Comparison of ENCODE assay signal across 11 mouse cellular contexts in the genomic region with DNA sequence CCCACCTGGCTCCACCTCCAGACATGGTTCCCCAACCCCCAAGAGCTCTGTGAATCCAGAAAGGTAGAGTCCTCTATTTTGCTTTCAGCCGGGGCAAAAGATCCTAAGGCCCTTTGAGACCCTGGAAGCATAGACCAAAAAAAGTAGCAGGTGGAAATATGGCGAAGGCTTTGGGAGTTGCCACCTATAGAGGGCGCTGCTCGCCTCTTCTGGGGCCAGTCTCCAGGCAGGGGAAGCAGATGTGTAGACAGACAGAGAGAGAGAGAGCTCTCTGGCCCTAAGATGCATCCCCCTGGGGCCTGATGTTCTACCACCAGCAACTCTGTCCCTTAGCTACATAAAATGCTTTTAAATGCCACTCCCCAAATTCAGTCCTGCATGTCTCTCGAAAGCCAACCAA. TPM values are rescaled to one million over a fixed set of nuclear protein-coding genes. Genes with fewer than 3 reads are reported as not detected.
DNase-seq lines count a peak whose midpoint lies in the region; ATAC-seq and TF ChIP-seq lines count a peak whose summit lies in the region.
"Had no signal": no experiment of that assay in that cellular context is flagged by ENCODE, and none has a peak within 500 bp of the region (broad histone marks: within the 10 kb centered on the region; RNA-seq: fewer than 3 reads in every experiment).

No protein-coding gene starts in this region.

- H3K4me3 ChIP-seq in forebrain, embryonic 12.5 days (replicated peaks) = no peak overlapping the region
- no peak overlapping the region for H3K4me3 ChIP-seq in forebrain, embryonic 10.5 days
- H3K4me3 ChIP-seq in lung, adult 2 months (replicated peaks; ENCODE audit: extremely low read depth, low read depth, low read length) = no peak overlapping the region
- H3K4me3 ChIP-seq: heart, embryonic 13.5 days had no signal

- no peak for DNase-seq in forebrain, embryonic 10.5 days (ENCODE audit: extremely low spot score, low spot score)
- DNase-seq in lung, adult 2 months = peak; percentile 12
- DNase-seq in lung, postnatal 36 days = no peak
- DNase-seq in ZHBTc4 (ENCODE audit: low read depth, low spot score) = peak; percentile 72
- DNase-seq in left cerebral cortex, adult 11 months (ENCODE audit: low spot score) = peak; percentile 35
- DNase-seq in thymus, postnatal 0 days (ENCODE audit: low spot score) = peak; percentile 21
- no peak for DNase-seq in gastrocnemius, postnatal 36 days

- H3K36me3 ChIP-seq in forebrain, embryonic 12.5 days (replicated peaks) = no peaks in the 10 kb centered on the region
- H3K36me3 ChIP-seq in forebrain, embryonic 10.5 days (replicated peaks) = no peaks in the 10 kb centered on the region
- H3K36me3 ChIP-seq: heart, embryonic 13.5 days had no signal

- H3K4me2 ChIP-seq in forebrain, embryonic 12.5 days = no peak overlapping the region
- H3K4me2 ChIP-seq: heart, embryonic 13.5 days had no signal

- peaks cover 59% of the 10 kb centered on the region for H3K4me1 ChIP-seq in forebrain, embryonic 12.5 days
- peaks cover 77% of the 10 kb centered on the region for H3K4me1 ChIP-seq in forebrain, embryonic 10.5 days
- H3K4me1 ChIP-seq in lung, adult 2 months (ENCODE audit: control insufficient read depth, insufficient read depth, low read length) = 0 out of 2 replicates have a peak, but pooled peaks cover 2% of the 10 kb centered on the region

- peak; percentile 31; the same call in 1 of the 2 replicates for TF ChIP-seq CTCF in lung, adult 2 months (IDR thresholded peaks at IDR 0.05; ENCODE audit: insufficient read depth, low read length)

- no peak for TF ChIP-seq POLR2A in lung, adult 2 months (IDR thresholded peaks at IDR 0.05; ENCODE audit: borderline replicate concordance, extremely low read depth, low read depth, low read length)

- peaks cover 4% of the 10 kb centered on the region for H3K27me3 ChIP-seq in forebrain, embryonic 12.5 days
- H3K27me3 ChIP-seq in forebrain, embryonic 10.5 days (ENCODE audit: poor library complexity, severe bottlenecking) = peaks cover 35% of the 10 kb centered on the region

- peak; percentile 30; the same call in 1 of the 2 replicates for ATAC-seq in forebrain, embryonic 12.5 days (ENCODE audit: low FRiP score)

- intact Hi-C loops in gastrocnemius, postnatal 36 days (cut with DNase I) = loop anchor here (5.0 kb wide), 1 partner anchor 75 kb away; no protein-coding TSS in a partner anchor

- H3K27ac ChIP-seq in forebrain, embryonic 12.5 days = peak overlapping the region; percentile 27; the same call in 1 of the 2 replicates
- H3K27ac ChIP-seq in forebrain, embryonic 10.5 days = no peak overlapping the region
- H3K27ac ChIP-seq: heart, embryonic 13.5 days had no signal

- 32% methylated on average over 5 of the region's 5 CpGs for WGBS in forebrain, embryonic 12.5 days
- 37% methylated on average over 5 of the region's 5 CpGs for WGBS in forebrain, embryonic 10.5 days
- WGBS in lung, adult 2 months = 46% methylated on average over 5 of the region's 5 CpGs

- H3K9me3 ChIP-seq in forebrain, embryonic 12.5 days = no peaks in the 10 kb centered on the region
- no peaks in the 10 kb centered on the region for H3K9me3 ChIP-seq in forebrain, embryonic 10.5 days
- H3K9me3 ChIP-seq: heart, embryonic 13.5 days had no signal

- no peak overlapping the region for H3K9ac ChIP-seq in forebrain, embryonic 12.5 days
- H3K9ac ChIP-seq: heart, embryonic 13.5 days had no signal

RNA-seq across cellular contexts. Expression of a gene that starts 49.8 kb away (rescaled TPM):
- polyA plus RNA-seq in forebrain, embryonic 12.5 days (2016; fragmentation: Nextera tagmentation; extraction: Ambion mirVana) = 71.6 and 89.0 TPM in 2 replicates
- 26.5 and 35.8 TPM in 2 replicates for polyA plus RNA-seq in forebrain, embryonic 10.5 days (2016; fragmentation: Nextera tagmentation; extraction: Ambion mirVana)
- not detected in 2 replicates for polyA plus RNA-seq in lung, adult 2 months (2012; rRNA removed)
- 0.10 TPM in 1 of 2 replicates, not detected in the other for polyA plus RNA-seq in thymus, postnatal 0 days (2015; fragmentation: Nextera tagmentation; extraction: Ambion mirVana)
- total RNA-seq in gastrocnemius, postnatal 36 days (2021) = not detected
- polyA plus RNA-seq: heart, embryonic 13.5 days; lung, embryonic 16.5 days; stomach, embryonic 16.5 days had no signal

Comparison
In these comparisons a context has a peak if more than half of its experiments do, and no peak if none do; other contexts are left out.
1. DNase-seq: peak in lung, adult 2 months (single experiment), ZHBTc4 (single experiment), left cerebral cortex, adult 11 months (single experiment) and thymus, postnatal 0 days (single experiment); none in forebrain, embryonic 10.5 days (single experiment), lung, postnatal 36 days (single experiment) and gastrocnemius, postnatal 36 days (0 of 2).
2. RNA of a gene that starts 49.8 kb away (polyA plus RNA-seq): 71.6 to 89.0 TPM in forebrain, embryonic 12.5 days and 26.5 to 35.8 TPM in forebrain, embryonic 10.5 days; 0.10 TPM in thymus, postnatal 0 days and not detected in lung, adult 2 months; every median in the first group is over 10 times any median in the second.